Mouse (Mus musculus) forebrain, embryonic 16.5 days (tissue): ENCODE measurements around the gene Lrrc30. TPM values are rescaled to one million over a fixed set of nuclear protein-coding genes. Genes with fewer than 3 reads are reported as not detected.

ENCODE experiments used
- ATAC-seq: fragments of 200-750 bp; cut with Nextera tagmentation; 2 replicates; pipeline ENCODE4 v1.8.0; 2017; ENCODE audit warnings: mild to moderate bottlenecking, moderate library complexity
- H3K27ac ChIP-seq: fragments of 300-500 bp; sonication (generic); 2 replicates; pipeline ENCODE4 v1.5.1; 2014; ENCODE audit warnings: low read length, control low read depth
- H3K27me3 ChIP-seq: fragments of 300-500 bp; sonication (generic); replicated peaks from 2 replicates; pipeline ENCODE4 v1.6.1; 2014; ENCODE audit warnings: low read length; ENCODE audit not compliant: control insufficient read depth, insufficient read depth
- H3K36me3 ChIP-seq: fragments of 300-500 bp; sonication (generic); 2 replicates; pipeline ENCODE4 v1.6.1; 2014; ENCODE audit not compliant: control insufficient read depth, insufficient read depth
- H3K4me1 ChIP-seq: fragments of 300-500 bp; sonication (generic); replicated peaks from 2 replicates; pipeline ENCODE4 v1.6.1; 2014; ENCODE audit warnings: low read length; ENCODE audit not compliant: control insufficient read depth, insufficient read depth
- H3K4me2 ChIP-seq: fragments of 300-500 bp; sonication (generic); 2 replicates; pipeline ENCODE4 v1.6.1; 2014; ENCODE audit warnings: mild to moderate bottlenecking, low read length, control low read depth
- H3K4me3 ChIP-seq: fragments of 300-500 bp; sonication (generic); replicated peaks from 2 replicates; pipeline ENCODE4 v1.5.1; 2014; ENCODE audit warnings: mild to moderate bottlenecking, low read length, control low read depth
- H3K9ac ChIP-seq: fragments of 300-500 bp; sonication (generic); replicated peaks from 2 replicates; pipeline ENCODE4 v1.6.1; 2014; ENCODE audit warnings: low read depth, low read length, control low read depth
- H3K9me3 ChIP-seq: fragments of 300-500 bp; sonication (generic); 2 replicates; pipeline ENCODE4 v1.6.1; 2016; ENCODE audit warnings: low read length; ENCODE audit not compliant: control insufficient read depth
- WGBS: fragments of 180-500 bp; shearing (Covaris S2); extraction: QIAGEN DNeasy Blood & Tissue Kit; methylation state at CpG from one replicate; pipeline ENCODE4 v1.1.7; 2014; 5-methylcytosine and 5-hydroxymethylcytosine counted together
- polyA plus RNA-seq: library from polyadenylated mRNA; unstranded; fragments of >200 nt; fragmentation: Nextera tagmentation; extraction: Ambion mirVana; gene quantifications from 2 replicates; pipeline ENCODE4 v1.2.1, GENCODE M21; 2015

Gene Lrrc30
- polyA plus RNA-seq, 1 experiment from 2014 or later: not detected

DNA sequence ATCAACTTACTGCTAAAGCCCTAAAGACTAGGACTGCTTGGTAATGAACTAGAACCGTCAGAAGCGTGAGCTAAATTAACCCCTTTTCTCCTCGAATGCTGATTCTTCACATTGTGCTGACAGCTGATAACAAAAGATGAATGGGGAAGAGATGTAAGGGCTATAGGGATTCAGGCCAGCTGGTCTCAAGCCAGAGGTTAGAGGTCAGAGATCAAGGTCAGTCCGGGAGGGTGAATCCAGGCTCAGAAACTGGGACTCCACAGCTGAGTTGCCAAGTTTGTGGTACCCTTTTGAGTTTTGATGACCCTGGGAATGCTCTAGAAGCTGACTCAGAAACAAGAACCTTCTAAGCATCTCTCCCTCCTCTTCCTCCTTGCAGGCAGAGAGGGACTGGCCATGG, 28.1 kb downstream of the Lrrc30 start:
- ATAC-seq: no peak
- Histone ChIP-seq H3K9me3 (no peaks in the 10 kb centered on the region), H3K4me1 (no peaks in the 10 kb centered on the region), H3K36me3 (no peaks in the 10 kb centered on the region), H3K27ac (no peak overlapping the region), H3K4me2 (no peak overlapping the region), H3K9ac (no peak overlapping the region), H3K4me3 (no peak overlapping the region), H3K27me3 (no peaks in the 10 kb centered on the region)
- 45% methylated on average over 4 of the region's 4 CpGs for WGBS

- H3K4me1 ChIP-seq: no peaks in the 10 kb centered on the region
- no peak overlapping the region for H3K27ac ChIP-seq
- no peak overlapping the region for H3K4me2 ChIP-seq
- no peaks in the 10 kb centered on the region for H3K36me3 ChIP-seq
- peak; percentile 59 for ATAC-seq
- no peak overlapping the region for H3K4me3 ChIP-seq
- no peak overlapping the region for H3K9ac ChIP-seq
- 44% methylated on average over 4 of the region's 4 CpGs for WGBS
- no peaks in the 10 kb centered on the region for H3K9me3 ChIP-seq
- H3K27me3 ChIP-seq: no peaks in the 10 kb centered on the region
Observed at GRCm38 (mm10) chr17:67602556-67602955, 30.0 kb downstream of the Lrrc30 start.

DNA sequence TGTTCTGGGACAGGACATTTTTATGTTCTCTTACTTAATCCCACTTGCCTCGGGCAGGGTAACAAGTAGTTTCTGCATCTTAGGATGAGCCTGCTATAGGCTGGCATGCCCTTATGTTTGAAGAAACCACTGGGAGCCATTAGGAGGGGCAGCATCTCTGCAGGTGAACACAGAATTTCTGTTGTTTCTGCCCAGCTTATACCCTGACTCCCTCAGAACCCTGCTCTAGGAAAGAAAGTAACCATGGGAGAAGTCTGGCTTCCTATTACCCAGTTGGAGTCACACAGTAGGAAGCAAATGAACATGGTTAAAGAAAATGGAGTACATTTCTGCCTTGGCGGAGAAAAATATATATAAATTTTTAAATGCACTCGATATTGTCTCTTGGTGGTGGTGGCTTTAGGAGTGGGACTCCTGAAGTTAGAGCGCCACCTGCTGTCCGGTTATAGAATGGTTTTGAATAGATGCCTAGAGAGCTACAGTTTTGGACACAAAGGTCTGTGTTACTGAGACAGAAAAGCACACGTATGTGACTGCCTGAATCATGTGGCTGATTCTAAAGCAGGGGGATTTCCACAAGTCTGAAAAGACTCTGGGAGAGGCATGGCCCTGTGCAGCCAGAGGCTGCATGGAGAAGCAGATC, 47.5 kb downstream of the Lrrc30 start:
- ATAC-seq: peak; percentile 91
- Histone ChIP-seq H3K9ac (no peak overlapping the region), H3K4me3 (no peak overlapping the region), H3K4me1 (peaks cover 2% of the 10 kb centered on the region; the same call in 1 of the 2 replicates), H3K36me3 (no peaks in the 10 kb centered on the region), H3K9me3 (no peaks in the 10 kb centered on the region), H3K27ac (no peak overlapping the region), H3K4me2 (no peak overlapping the region), H3K27me3 (no peaks in the 10 kb centered on the region)
- WGBS: 19% methylated on average over 6 of the region's 6 CpGs

DNA sequence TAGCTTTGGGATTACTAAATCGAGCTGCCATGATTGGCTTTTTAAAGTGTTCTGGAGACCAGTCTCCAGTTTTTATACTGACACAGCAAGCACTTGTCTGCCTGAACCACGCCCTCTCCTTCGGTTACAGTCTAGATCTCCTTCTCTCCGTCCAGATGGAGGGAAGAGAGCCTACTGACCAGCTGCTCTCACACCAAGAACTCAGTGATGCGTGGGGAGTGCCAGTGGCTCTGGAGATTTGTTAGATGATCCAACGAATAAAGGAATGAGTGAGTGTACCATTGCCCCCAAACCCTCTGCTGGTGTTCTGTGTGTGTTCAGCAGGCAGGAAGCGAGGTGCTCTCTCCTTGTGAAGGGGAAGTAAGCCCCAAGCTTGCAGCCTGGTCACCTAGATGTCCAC, 48.0 kb downstream of the Lrrc30 start:
- Histone ChIP-seq H3K4me3 (no peak overlapping the region), H3K27ac (no peak overlapping the region), H3K36me3 (no peaks in the 10 kb centered on the region), H3K9me3 (no peaks in the 10 kb centered on the region), H3K9ac (no peak overlapping the region), H3K4me1 (peaks cover 2% of the 10 kb centered on the region; the same call in 1 of the 2 replicates), H3K27me3 (no peaks in the 10 kb centered on the region), H3K4me2 (no peak overlapping the region)
- ATAC-seq: no peak
- 70% methylated on average over 7 of the region's 7 CpGs for WGBS

GRCm38 (mm10) chr17:67583422-67583821, 49.1 kb downstream of the Lrrc30 start:
- Histone ChIP-seq H3K4me3 (no peak overlapping the region), H3K27me3 (no peaks in the 10 kb centered on the region), H3K4me2 (no peak overlapping the region), H3K9me3 (no peaks in the 10 kb centered on the region), H3K4me1 (peaks cover 2% of the 10 kb centered on the region; the same call in 1 of the 2 replicates), H3K36me3 (no peaks in the 10 kb centered on the region), H3K27ac (no peak overlapping the region), H3K9ac (no peak overlapping the region)
- WGBS: 44% methylated on average over 7 of the region's 7 CpGs
- ATAC-seq: no peak

DNA sequence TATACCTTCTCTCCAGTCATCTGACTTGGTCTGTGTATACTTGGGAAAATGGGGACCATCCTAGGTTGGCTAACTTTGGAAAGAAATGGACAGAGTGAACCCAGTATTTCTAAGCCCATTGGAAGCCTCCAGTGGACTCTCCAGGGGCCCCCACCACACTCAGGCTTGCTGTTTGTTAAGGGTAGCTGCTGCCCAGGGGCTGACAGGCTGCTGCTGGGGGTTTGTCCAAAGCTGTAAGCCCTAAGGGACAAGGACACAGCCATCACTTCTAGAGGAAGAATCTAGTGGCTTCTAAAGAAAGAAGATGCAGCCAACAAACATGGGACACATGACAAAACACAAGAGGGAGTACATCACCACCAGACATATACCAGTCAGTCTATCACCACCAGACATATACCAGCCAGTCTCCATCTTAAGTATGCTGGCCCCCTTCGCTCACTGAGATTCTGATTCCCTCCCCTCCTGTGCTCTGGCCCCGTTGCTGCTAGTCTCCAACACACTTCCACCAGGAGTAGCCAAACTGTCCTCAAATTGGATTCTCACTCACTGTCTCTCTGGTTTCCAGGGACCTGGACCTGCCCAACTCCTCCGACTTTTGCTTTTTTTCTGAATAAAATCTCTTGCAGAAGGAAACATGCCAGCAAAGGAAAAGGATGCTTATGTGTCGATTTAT, 49.7 kb downstream of the Lrrc30 start:
- H3K27ac ChIP-seq: no peak overlapping the region
- ATAC-seq: no peak
- no peak overlapping the region for H3K4me2 ChIP-seq
- WGBS: 86% methylated on average over 4 of the region's 4 CpGs
- no peak overlapping the region for H3K4me3 ChIP-seq
- no peaks in the 10 kb centered on the region for H3K9me3 ChIP-seq
- peaks cover 2% of the 10 kb centered on the region; the same call in 1 of the 2 replicates for H3K4me1 ChIP-seq
- H3K27me3 ChIP-seq: no peaks in the 10 kb centered on the region
- H3K36me3 ChIP-seq: no peaks in the 10 kb centered on the region
- no peak overlapping the region for H3K9ac ChIP-seq

- H3K9ac ChIP-seq: no peak overlapping the region
- H3K27ac ChIP-seq: no peak overlapping the region
- no peaks in the 10 kb centered on the region for H3K36me3 ChIP-seq
- H3K27me3 ChIP-seq: no peaks in the 10 kb centered on the region
- H3K4me1 ChIP-seq: peaks cover 2% of the 10 kb centered on the region; the same call in 1 of the 2 replicates
- no peak overlapping the region for H3K4me2 ChIP-seq
- no peak for ATAC-seq
- WGBS: 76% methylated on average over 5 of the region's 5 CpGs
- no peaks in the 10 kb centered on the region for H3K9me3 ChIP-seq
- no peak overlapping the region for H3K4me3 ChIP-seq
Observed at GRCm38 (mm10) chr17:67581839-67582238, 50.7 kb downstream of the Lrrc30 start.

Other genes with a start within 250 kb of the Lrrc30 start
- 4.7 and 5.6 TPM in 2 replicates for gene Lama1, start 64.5 kb upstream of the Lrrc30 start, polyA plus RNA-seq